Mouse (Mus musculus) B cell, adult 2 months (primary cell): ENCODE data around the gene Dnah8.

ENCODE experiments used
- DNase-seq, 2 experiments: peaks; one replicate each; pipeline ENCODE4 v3.0.0; 2022

The Dnah8 gene

GRCm38 (mm10) chr17:30672556-30672955, 48.4 kb downstream of the Dnah8 start:
- no peak for DNase-seq

DNA sequence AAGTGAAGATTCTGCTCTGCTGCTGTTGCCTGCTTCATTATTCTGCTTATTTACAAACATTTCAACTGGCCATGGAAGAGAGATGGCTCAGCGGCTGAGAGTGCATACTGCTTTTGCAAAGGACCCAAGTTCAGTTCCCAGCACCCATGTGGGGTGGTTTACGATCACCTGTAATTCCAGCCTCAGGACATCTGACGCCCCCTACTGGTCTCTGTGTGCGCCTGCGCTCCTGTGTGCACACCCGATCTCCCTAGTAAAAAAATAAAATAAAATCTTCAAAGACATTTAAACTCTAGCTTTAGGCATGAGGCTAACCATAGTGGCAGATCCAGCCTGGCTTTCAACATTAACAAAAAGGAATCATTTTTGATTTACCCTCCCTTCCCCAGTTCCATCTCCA, 48.9 kb downstream of the Dnah8 start:
- peak in 1 of 2 experiments; percentile 12 for DNase-seq

DNA sequence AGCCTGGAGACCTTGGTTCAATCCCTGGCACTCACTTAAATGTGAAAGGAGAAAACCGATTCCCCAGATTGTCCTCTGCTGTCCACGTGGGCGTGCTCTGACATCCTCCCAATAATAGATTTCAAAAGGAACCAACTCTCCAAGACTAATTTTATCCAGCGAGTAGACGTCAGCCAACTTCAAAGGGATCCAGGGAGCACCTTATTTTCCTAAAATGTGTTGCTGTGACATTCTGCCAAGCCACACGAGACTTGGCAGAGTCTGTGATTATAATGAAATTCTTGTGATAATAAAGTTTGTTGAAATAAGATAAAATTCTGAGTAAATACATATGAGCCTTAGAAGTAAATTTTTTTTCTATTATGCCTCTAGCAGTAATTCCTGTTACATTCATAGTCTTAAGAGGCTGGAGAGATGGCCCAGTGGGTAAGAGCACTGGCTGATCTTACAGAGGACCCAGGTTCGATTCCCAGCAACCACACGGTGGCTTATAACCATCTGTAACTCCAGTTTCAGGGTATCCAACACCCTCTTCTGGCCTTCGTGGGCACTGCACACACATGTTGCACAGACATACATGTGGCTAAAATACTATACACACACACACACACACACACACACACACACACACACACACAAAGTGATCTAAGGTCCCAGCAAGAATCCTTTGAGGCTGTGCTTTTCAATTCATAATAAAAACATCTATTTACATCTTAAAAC, 51.0 kb downstream of the Dnah8 start:
- DNase-seq, result no peak

DNA sequence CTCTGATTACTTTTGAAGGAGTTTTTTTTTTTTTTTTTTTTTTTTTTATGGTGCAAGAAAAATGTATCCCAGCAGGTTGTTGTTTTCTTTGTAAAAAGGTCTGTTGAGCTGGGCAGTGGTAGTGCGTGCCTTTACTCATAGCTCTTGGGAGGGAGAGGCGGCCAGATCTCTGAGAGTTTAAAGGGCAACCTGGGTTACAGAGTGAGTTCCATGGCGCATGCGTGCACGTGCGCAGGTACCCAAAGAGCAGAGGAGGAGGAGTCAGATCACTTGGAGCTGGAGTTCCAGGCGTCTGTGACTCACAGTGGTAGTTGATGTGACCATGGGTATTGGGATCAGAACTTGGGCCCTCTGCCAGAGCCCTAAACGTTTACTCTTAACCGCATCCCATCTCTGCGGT, 54.4 kb downstream of the Dnah8 start:
- DNase-seq, result no peak

DNA sequence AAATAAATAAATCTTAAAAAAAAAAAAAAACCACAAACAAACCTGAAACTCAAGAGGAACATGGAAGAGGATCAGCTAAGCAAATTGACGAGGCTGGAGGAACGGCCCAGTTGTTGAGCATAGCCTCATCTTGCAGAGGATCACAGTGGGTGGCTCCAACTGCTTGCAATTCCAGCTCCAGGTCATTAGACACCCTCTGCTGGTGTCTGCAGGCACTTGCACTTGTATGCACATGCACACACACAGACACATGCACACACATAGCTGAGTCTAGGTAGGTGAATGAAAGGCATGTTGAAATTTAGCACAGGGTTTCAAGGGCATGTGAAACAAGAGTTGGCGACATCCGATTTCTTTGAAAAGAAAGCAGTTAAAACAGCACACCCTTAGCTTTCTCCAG, 55.5 kb downstream of the Dnah8 start:
- DNase-seq, result no peak

GRCm38 (mm10) chr17:30681604-30682003, 57.5 kb downstream of the Dnah8 start:
- peak; percentile 85 for DNase-seq

DNA sequence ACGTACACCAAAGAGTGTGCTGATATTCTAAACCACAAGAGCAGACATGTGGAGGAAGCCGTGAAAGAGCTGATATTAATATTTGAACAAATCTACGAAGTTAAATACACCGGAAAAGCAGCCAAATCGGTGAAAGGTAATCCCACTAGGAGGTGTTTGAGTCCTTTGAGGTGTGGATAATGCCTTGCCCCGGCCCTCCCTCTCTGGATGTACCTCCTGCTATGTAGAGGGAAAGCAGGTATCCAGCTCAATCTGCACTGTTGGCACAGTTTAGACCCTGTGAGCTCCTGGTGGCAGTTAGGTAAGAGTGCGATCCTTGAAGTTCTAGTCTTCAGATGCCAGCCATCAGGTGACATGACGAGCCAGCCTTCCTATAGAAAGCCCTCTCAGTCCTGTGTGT, 66.0 kb downstream of the Dnah8 start:
- DNase-seq, result no peak

- DNase-seq, result no peak
Measured at GRCm38 (mm10) chr17:30691481-30691880, 67.3 kb downstream of the Dnah8 start.

DNA sequence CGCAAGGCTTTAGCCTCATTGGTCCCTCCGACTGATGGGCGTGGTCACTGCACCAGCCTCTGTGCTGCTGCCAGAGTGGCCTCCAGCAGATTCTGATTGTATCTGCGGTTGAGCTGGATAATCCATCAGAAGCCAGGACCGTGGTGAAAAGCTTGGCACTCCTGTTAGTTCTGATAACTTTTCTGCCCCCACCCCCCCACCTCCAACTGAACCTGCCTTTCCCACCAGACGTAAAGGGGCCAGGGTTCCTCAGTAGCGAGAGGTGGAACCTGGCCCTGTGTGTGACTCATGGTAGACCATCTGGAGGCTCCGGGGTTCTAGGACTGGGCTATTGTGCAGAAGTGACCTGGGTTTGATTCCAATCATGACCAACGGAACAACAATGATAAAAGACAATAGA, 70.1 kb downstream of the Dnah8 start:
- DNase-seq, result no peak

DNA sequence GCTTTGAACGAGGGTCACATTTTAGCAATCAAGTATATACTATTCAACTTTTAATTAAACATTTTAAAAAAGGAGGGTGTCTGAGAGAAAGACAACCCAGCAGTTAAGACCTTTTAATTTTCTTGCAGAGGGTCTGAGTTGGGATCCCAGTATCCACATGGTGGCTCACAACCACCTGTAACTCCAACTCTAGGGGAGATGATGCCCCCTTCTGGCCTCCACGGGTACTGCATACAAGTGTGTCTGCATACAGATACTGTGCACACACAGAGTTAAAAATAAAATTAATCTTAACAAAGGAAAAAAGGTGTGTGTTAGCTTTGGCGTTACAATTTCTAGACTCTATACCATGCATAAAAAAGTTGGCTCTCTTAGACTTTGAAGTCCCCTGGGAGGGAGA, 90.6 kb downstream of the Dnah8 start:
- peak; percentile 49 to 58 for DNase-seq

DNA sequence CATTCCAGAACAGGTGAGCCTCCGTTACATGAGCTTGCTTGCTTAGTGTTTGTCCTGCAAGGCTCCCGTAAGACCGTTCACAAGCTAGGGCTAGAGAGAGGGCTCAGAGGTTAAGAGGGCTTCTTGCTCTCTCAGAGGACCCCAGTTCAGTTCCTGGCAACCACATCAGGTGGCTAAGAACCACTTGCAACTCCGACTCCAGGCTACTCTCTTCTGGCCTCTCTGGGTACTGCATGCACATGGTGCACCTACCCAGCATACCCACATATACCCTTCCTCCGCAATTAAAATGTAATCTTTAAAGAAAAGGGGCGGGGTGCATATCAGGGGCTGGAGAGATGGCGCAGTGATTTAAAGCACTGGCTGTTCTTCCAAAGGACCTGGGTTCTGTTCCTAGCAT, 94.0 kb downstream of the Dnah8 start:
- no peak for DNase-seq

- DNase-seq, result no peak
Measured at GRCm38 (mm10) chr17:30719031-30719430, 94.9 kb downstream of the Dnah8 start.

DNA sequence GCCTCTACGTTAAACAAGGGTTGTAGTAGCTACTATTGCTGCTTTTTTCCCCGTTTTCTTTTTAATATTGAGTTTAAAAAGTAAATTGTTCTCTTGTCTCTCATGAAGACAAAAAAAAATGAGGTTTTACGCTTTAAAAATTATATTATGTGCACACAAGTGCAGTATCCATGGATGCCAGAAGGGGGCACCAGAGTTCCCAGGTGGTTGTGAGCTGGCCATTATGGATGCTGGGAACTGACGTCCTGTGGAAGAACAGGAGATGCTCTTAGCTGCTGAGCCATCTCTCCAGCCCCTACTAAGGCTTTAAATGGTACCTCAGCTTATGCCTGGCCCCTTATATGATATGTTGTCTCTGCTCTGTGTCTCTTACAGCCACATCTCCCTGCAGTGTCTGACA, 103.6 kb downstream of the Dnah8 start:
- peak; percentile 26 to 35 for DNase-seq

- no peak for DNase-seq
Measured at GRCm38 (mm10) chr17:30732736-30733135, 108.6 kb downstream of the Dnah8 start.

DNA sequence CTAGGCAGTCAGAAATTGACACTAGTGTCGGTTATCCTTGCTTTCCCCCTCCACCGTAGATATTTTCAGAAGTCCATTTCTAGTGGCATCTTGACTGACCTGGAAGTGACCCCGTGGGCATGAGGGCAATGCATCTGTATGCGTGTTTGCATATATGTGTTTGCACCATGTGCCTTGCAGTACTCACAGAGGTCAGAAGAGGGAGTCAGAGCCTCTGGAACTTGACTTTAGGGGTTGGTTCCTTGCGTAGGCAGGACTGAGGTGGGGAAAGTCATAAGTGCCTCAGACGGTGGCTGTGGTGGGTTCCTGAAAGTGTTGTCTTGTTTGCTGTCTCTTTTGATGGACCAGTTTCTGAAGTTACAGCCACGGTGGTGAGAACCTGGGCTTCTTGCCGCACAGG, 110.6 kb downstream of the Dnah8 start:
- DNase-seq, result no peak

GRCm38 (mm10) chr17:30735454-30735853, 111.3 kb downstream of the Dnah8 start:
- DNase-seq, result peak; percentile 32 to 40

DNA sequence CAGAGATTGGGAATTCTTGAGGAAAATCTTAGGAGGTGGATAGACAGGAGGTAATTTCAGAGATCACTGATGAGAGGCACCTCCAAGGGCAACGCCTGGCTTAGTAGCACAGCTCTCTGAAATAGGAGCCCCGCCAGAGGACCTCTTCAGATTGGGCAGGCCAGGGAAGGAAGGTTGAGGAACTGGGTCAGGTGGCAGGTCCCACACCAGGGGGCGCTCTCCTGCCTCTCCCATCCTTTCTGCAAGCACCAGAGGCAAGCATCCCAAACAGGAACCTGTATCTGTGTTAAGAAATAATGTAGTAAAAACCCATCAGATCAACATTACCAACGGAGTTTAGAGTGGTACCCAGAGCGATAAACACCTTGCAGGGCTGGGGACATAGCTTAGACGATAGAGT, 113.6 kb downstream of the Dnah8 start:
- DNase-seq, result peak; percentile 55 to 61

DNA sequence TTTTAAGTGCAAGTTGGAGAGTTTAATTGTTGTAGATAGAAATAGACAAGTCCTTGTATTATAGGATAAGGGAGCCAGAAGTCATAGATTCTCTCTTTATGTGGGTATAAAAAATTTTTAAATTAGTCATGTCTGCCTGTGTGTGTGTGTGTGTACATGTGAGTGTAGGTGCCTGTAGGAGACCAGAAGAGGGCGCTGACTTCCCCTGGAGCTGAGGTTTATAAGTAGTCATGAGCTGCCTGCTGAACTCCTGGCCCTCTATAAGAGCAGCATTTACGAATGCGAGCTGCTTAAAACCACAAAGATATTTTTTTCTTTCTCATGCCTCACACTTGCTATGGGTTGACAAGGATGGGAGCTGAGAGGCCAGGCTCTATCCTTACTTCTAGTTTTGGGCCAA, 115.6 kb downstream of the Dnah8 start:
- DNase-seq, result no peak

DNA sequence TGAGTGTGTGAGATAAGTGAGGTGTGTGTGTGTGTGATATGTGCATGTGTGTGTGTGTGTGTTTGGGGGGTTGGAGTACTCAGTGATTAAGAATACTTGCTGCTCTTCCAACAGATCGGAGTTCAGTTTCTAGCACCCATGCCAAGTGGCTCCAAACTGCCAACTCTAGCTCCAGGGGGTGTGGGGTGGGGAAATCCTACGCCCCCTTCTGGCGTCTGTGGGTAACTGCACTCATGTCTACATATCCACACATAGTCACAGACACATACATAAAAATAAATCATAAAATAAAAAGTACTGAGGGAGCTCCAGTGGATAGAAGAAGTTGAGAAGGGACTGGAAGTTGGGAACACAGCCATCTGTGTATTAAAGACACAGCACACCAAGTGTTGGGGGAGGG, 119.8 kb downstream of the Dnah8 start:
- DNase-seq, result no peak

GRCm38 (mm10) chr17:30746056-30747024, 122.2 kb downstream of the Dnah8 start:
- DNase-seq, result peak; percentile 70 to 71

DNA sequence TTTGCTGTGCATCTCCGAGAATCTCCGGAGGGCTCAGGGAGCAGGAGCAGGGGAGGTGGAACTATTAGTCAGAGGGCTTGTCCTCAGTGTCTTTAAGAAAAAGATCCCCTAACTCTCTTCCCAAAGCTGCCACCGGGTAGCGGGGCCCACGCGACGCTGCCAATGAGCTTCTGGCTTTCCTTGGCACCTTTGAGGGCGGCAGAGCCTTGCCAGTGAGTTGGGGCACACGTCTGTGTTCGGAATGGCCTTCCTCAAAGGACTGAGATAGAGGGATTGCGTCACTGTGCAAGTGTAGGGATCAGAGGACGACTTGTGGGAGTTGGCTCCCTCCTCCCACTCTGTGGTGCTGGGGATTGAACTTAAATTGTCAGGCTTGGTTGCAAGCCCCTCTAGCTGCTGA, 125.2 kb downstream of the Dnah8 start:
- DNase-seq, result no peak

DNA sequence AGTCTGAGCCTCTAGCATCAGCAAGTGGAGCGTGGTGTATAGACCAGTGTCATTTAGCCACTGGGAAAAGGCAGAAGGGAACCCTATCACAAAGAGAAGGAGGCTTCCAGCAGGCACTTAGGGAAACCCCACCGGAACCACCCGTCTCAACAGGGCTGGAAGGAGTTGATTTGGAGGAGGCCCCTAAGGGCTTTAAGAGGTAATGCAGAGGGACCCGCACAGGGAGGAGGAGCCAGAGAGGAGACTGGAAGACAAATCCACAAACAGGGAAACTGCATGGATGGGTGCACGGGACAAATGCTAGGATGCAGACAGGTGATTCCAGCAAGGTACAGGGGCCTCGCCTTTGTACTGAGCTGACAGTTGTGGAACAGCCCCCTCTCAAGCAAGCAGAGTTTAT, 126.1 kb downstream of the Dnah8 start:
- DNase-seq, result no peak

DNA sequence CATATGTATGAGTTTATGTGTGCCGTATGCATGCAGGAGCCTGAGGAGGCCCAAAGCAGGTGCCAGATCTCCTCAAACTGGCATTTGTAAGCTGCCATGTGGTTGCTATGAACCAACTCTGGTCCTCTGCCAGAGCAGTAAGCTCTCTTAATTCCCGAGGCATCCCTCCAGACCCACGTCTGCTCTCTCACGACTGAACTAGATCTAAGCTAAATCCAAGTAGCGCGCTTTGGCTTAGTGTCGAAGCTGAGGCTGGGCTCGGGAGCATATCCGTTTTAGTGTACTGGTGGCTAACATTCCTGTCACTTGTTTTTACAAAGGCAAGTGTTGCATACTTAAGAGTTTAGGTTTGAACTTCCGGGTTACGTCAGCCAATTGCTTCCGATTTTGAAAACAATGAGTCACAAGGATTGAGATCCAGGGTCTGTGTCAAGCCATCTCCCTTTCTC, 128.2 kb downstream of the Dnah8 start:
- DNase-seq, result no peak

DNA sequence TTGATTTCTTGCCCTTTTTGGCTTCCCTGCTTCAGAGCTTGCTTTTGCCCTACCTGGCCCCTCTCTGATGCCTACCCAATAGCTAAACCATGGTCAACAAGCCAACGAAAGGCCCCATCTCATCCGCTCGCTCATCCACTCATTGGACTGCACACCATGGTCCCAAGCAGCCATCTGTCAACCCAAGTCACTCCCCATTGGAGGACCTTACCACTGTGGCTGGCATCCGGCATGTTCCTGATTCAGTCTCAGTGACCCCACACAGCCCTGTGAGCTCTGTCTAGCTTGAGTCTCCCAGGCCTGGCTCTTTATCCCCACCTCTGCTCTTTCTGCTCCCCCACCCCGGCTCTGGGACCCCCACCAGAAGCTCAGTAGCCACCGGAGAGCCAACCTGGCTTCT, 129.0 kb downstream of the Dnah8 start:
- no peak for DNase-seq
